Mouse (Mus musculus) testis, adult 10 weeks (tissue): ENCODE data around the gene Glycam1. TPM values are rescaled to one million over a fixed set of nuclear protein-coding genes. Genes with fewer than 3 reads are reported as not detected.

Experiments used
- polyA plus RNA-seq: library from polyadenylated mRNA; stranded (reverse); fragments of 350-450 nt; fragmentation: Illumina TruSeq; extraction: RNeasy Lipid Tissue Mini Kit (QIAGEN cat#74804); gene quantifications from one replicate; pipeline ENCODE4 v1.2.3, GENCODE M21; 2014; ENCODE audit warnings: low read depth, low replicate concordance

Gene Glycam1
- not detected for polyA plus RNA-seq

GRCm38 (mm10) chr15:103564981-103565380, at the start of gene Glycam1:
TSS of gene Glycam1 (minus strand) at chr15:103565081.

GRCm38 (mm10) chr15:103537822-103538213, 27.1 kb downstream of the Glycam1 start, which contains the start of gene Ppp1r1a:
TSS of gene Ppp1r1a (minus strand) at chr15:103538003.

Other genes with a start within 250 kb of the Glycam1 start
- gene Zfp385a, start 225.0 kb downstream of the Glycam1 start, polyA plus RNA-seq = 0.67 TPM
- gene Itga5, start 198.3 kb downstream of the Glycam1 start, polyA plus RNA-seq = not detected
- gene Gtsf1, start 134.6 kb downstream of the Glycam1 start, polyA plus RNA-seq = 668 TPM
- gene Gtsf2, start 116.6 kb downstream of the Glycam1 start, polyA plus RNA-seq = 396 TPM
- gene Nckap1l, start 111.3 kb downstream of the Glycam1 start, polyA plus RNA-seq = 87.4 TPM
- 1.4 TPM for gene Pde1b, start 62.0 kb downstream of the Glycam1 start, polyA plus RNA-seq
- gene Ppp1r1a, start 27.1 kb downstream of the Glycam1 start, polyA plus RNA-seq = not detected
- gene Mucl1, start 190.4 kb upstream of the Glycam1 start, polyA plus RNA-seq = 13.6 TPM